Mouse (Mus musculus) thymus, postnatal 36 days (tissue): ENCODE measurements around the gene Spdl1.

Experiments used
- DNase-seq, 2 experiments: peaks; one replicate each; pipeline ENCODE4 v3.0.0; 2022; ENCODE audit warnings: mixed read lengths in 2 of 2

Spdl1 gene

GRCm38 (mm10) chr11:34796097-34796496 is 37.3 kb downstream of the Spdl1 start:
- DNase-seq, result peak; percentile 27 to 59

DNA sequence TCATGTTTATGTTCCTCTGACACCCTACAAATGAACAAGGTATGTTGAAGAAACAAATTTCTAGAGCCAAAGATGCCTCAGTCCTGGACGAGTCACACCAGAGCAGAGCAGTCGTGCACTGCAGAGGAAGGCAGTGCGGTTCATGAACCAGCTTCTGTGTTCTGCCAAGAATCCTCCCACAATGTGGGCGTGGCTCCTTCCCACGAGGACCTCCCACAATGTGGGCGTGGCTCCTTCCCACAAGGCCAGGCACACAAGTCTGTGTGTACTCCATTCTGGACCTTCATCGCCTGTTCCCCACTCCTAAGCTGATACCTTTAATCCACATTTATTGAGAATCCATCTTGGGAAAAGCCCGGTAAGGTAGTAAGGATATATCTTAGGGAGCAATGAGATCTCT is 41.6 kb downstream of the Spdl1 start:
- DNase-seq, result peak; percentile 19 to 45

DNA sequence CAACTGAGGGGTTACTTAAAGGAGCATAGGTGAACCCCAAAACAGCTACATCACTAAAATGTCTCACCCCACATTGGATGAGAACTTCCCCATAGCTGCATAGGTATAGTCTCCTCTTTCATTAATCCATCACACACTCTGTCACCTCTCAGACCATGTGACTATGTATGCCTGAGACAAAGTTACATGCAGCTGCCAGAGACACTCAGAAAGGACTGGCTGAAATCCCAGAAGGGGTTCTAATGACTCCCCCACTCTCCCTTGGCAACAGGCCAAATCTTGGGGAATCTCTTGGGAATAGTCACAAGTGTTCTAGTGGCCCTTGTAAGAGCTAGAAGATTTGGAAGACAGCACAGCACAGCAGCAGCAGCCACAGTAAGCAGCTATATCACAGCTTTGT is 48.6 kb downstream of the Spdl1 start:
- DNase-seq, result no peak

DNA sequence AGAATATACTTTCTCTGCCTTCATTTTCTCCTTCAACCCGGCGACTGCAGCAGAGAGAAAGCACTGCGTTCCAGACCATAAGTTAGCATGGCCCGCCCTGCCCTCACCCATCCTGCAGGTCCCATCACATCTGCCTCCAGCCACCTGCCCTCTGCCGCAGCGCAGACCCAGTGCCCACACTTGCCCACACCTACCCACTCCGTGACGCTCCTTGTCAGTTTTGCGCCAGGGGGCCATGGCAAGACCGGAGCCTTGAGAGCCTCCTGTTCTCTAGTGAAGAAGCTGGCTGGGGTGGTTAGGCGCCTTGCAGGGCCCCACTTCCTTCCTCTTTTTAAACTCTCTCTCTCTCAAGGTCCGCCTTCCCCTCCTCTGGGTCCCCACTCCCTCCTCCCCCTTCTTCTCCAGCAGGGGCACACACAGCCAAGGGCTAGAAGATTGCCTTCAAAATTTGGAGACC is 49.8 kb downstream of the Spdl1 start, which contains the start of gene Dock2:
Gene Dock2, minus strand, starts transcription at position 306 of the 457 bp plus-strand sequence.
- peak; percentile 81 to 83 for DNase-seq

GRCm38 (mm10) chr11:34782516-34783430 is 50.7 kb downstream of the Spdl1 start:
- DNase-seq, result peak; percentile 82 to 87

- DNase-seq, result no peak
These were observed 52.7 kb downstream of the Spdl1 start for GRCm38 (mm10) chr11:34780786-34781185.

GRCm38 (mm10) chr11:34779966-34780365 is 53.5 kb downstream of the Spdl1 start:
- no peak for DNase-seq

- DNase-seq, result no peak
These were observed 55.1 kb downstream of the Spdl1 start for GRCm38 (mm10) chr11:34778351-34778750.

DNA sequence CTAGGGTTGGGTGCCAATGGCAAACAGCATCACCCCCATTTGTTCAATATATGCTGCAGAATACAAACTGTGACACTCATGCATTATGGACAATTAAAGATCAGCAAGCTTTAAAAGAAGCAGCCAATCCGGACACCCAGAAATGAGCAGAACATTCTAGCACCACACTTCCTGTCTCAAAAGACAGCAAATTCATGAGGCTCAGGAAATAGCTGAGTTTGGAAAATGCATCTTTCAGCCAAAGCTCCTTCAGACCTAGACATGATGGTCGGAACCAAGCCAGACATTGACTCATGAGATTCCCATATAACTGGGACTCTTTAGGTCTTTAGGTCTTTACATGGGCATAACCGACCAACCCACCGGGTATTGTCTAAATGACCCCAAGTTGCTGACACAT is 55.9 kb downstream of the Spdl1 start:
- DNase-seq, result no peak

DNA sequence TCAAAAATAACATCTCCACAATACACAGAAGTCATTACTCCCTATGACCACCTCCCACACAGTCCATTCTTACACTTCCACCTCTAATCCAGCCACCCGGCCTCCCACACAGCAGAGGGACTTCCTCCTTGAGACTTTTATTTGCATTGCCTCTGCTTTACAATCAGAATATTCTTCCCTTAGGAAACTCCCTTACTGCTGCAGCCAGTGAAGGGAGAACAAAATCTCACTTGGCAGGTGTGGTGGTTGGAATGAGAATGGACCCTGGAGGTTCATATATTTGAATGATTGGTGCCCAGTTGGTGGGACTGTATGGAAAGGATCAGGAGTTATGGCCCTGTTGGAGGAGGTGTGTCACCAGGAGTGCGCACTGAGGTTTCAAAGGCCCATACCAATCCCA is 57.4 kb downstream of the Spdl1 start:
- DNase-seq, result no peak

GRCm38 (mm10) chr11:34774636-34775035 is 58.8 kb downstream of the Spdl1 start:
- DNase-seq, result no peak

- DNase-seq, result peak; percentile 27 to 38
These were observed 60.0 kb downstream of the Spdl1 start for GRCm38 (mm10) chr11:34773304-34773895.

- DNase-seq, result peak; percentile 50 to 56
These were observed 62.0 kb downstream of the Spdl1 start for GRCm38 (mm10) chr11:34771221-34771986.

DNA sequence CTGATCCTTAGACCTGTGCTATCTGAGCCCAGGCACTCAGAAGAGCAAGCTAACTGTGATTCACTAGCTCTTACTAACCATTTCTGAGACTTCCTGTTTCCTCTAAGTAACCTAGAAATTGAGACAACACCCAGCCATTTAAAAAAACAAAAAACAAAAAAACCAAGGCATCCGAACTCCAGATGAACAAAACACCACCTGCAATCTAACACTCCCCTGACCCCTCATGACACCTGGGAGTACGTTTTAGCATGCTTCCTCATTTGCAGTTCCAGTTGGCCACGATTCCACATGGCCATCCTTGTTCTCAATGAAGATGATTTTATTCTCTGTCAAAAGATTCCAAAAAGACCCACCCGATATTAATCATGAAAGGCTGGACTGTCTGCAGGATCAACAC is 62.8 kb downstream of the Spdl1 start:
- DNase-seq, result peak in 1 of 2 experiments; percentile 12

- no peak for DNase-seq
These were observed 63.5 kb downstream of the Spdl1 start for GRCm38 (mm10) chr11:34769946-34770345.

- DNase-seq, result peak; percentile 31 to 49
These were observed 64.0 kb downstream of the Spdl1 start for GRCm38 (mm10) chr11:34769396-34769795.

DNA sequence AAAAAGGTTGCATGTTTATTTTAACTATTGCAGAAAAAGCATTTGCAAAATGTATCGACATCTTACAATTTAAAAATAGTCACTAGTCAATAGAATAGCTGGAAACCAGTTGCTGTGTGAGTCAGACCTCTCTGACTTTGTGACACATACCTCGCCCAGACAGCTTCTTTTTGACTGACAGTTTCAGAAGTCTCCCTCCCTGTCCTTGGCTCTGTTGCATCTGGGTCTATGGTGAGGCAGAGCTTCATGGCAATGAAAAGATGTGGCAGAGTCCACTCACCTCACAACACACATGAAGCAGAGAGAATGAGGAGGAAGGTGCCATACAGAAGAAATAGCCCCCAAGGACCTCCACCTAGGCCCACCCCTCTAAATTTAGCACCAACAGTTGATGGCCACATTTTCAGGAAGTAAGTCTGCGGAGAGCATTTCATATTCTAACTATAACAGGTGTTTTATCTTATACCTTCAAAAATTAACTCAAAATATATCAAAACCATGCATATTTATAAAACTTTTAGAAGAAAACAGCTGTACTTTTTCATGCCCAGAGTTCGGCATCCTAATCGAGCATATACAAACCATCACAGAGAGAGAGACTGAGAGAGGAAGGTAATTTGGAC is 69.6 kb downstream of the Spdl1 start:
- no peak for DNase-seq

DNA sequence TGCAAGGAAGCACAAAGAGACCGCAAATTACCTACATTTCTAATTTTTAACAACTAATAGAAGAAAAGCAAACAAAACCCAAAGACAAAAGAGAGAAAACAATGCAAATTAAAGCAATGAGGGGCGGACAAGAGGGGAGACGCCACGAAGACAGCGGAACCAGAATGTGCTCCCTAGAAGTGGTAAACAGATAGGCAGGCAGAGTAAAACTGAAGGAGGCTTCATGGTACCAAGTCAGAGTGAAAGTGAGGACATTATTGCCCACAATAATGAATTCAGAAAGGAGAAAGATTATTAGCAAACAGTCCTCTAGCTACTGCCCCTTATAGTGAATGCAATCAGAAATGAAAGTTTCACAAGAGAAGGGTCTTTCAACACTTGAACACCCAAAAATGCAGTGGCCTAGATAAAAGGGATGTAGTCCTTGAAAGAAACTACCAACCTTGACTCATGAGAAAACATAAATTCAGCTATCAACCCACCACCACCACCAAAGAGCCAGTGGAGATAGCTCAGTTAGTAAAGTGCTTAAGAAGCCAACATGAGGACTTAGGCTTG is 70.8 kb downstream of the Spdl1 start:
- DNase-seq, result no peak

GRCm38 (mm10) chr11:34762125-34762524 is 71.3 kb downstream of the Spdl1 start:
- no peak for DNase-seq

GRCm38 (mm10) chr11:34759582-34759981 is 73.9 kb downstream of the Spdl1 start:
- DNase-seq, result no peak
